Mouse (Mus musculus) hindbrain, embryonic 12.5 days (tissue): ENCODE results near the gene Aqp9. TPM values are rescaled to one million over a fixed set of nuclear protein-coding genes. Genes with fewer than 3 reads are reported as not detected.

Experiments used
- ATAC-seq: fragments of 200-750 bp; cut with Nextera tagmentation; 2 replicates; pipeline ENCODE4 v1.8.0; 2017; ENCODE audit warnings: moderate TSS enrichment; ENCODE audit not compliant: low FRiP score
- H3K27ac ChIP-seq: fragments of 300-500 bp; sonication (generic); 2 replicates; pipeline ENCODE4 v1.5.1; 2016; ENCODE audit warnings: mild to moderate bottlenecking
- H3K27me3 ChIP-seq: fragments of 300-500 bp; sonication (generic); 2 replicates; pipeline ENCODE4 v1.6.1; 2016; ENCODE audit warnings: mild to moderate bottlenecking
- H3K36me3 ChIP-seq: fragments of 300-500 bp; sonication (generic); 2 replicates; pipeline ENCODE4 v1.6.1; 2016; ENCODE audit warnings: mild to moderate bottlenecking
- H3K4me1 ChIP-seq: fragments of 300-500 bp; sonication (generic); 2 replicates; pipeline ENCODE4 v1.6.1; 2016
- H3K4me2 ChIP-seq: fragments of 300-500 bp; sonication (generic); replicated peaks from 2 replicates; pipeline ENCODE4 v1.6.1; 2016; ENCODE audit warnings: mild to moderate bottlenecking
- H3K4me3 ChIP-seq: fragments of 300-500 bp; sonication (generic); 2 replicates; pipeline ENCODE4 v1.5.1; 2016; ENCODE audit warnings: mild to moderate bottlenecking
- H3K9ac ChIP-seq: fragments of 300-500 bp; sonication (generic); 2 replicates; pipeline ENCODE4 v1.6.1; 2016; ENCODE audit warnings: mild to moderate bottlenecking, moderate library complexity
- H3K9me3 ChIP-seq: fragments of 300-500 bp; sonication (generic); replicated peaks from 2 replicates; pipeline ENCODE4 v1.6.1; 2016; ENCODE audit warnings: mild to moderate bottlenecking
- WGBS: fragments of 180-500 bp; shearing (Covaris S2); methylation state at CpG from one replicate; pipeline ENCODE4 v1.1.7; 2016; 5-methylcytosine and 5-hydroxymethylcytosine counted together
- polyA plus RNA-seq: library from polyadenylated mRNA; unstranded; fragments of >200 nt; fragmentation: Nextera tagmentation; extraction: Ambion mirVana; gene quantifications from 2 replicates; pipeline ENCODE4 v1.2.1, GENCODE M21; 2016

Gene Aqp9
- polyA plus RNA-seq, 1 experiment from 2014 or later, result not detected

DNA sequence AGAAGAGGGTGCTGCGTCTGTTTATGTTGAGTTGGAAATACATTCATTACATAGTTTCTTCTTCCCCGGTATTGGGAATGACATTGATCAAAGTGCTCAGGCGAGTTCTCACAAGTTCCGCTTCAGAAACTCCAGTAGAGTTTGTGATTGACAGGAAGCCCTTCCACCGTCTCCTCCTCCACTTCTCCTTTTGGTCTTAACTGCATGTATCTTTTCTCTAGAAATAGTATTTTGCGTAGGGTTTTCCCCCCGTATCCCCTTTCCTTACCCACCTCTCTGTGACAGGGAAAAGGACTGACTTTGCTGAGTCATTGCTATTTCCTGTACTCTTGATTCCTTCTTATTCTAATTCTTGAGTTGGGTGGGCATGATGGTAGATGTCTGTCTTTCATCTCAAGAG is 18.9 kb upstream of the Aqp9 start:
- Histone ChIP-seq H3K4me1 (no peaks in the 10 kb centered on the region), H3K36me3 (no peaks in the 10 kb centered on the region), H3K27me3 (no peaks in the 10 kb centered on the region), H3K4me2 (no peak overlapping the region), H3K9me3 (no peaks in the 10 kb centered on the region), H3K9ac (no peak overlapping the region), H3K27ac (no peak overlapping the region), H3K4me3 (no peak overlapping the region)
- no peak for ATAC-seq
- WGBS, result 91% methylated on average over 7 of the region's 7 CpGs

DNA sequence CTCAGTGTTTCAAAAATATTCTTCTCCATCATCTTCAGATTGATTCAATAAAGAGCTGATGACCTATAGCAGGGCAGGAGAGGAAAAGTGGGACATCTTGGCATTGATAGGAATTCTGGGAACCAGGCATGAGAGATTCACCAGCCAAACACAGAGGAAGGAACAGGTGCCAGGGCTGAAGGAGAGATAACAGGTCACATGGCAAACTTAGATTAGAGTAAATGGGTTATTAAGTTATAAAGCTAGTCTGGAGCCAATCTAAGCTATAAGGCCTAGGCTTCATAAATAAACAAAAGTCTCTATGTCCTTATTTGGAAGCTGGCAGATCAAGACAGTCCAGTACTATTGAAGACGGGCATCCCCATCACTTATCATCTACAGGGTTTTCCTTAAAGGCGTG is 17.3 kb upstream of the Aqp9 start:
- Histone ChIP-seq H3K9me3 (no peaks in the 10 kb centered on the region), H3K4me1 (no peaks in the 10 kb centered on the region), H3K4me3 (no peak overlapping the region), H3K4me2 (no peak overlapping the region), H3K36me3 (no peaks in the 10 kb centered on the region), H3K27me3 (no peaks in the 10 kb centered on the region), H3K27ac (no peak overlapping the region), H3K9ac (no peak overlapping the region)
- 96% methylated on average over 2 of the region's 2 CpGs for WGBS
- no peak for ATAC-seq

GRCm38 (mm10) chr9:71185285-71185684 is 16.8 kb upstream of the Aqp9 start:
- H3K9ac ChIP-seq, result no peak overlapping the region
- ATAC-seq, result no peak
- no peaks in the 10 kb centered on the region for H3K4me1 ChIP-seq

GRCm38 (mm10) chr9:71179964-71180700 is 11.7 kb upstream of the Aqp9 start:
- Histone ChIP-seq H3K27me3 (no peaks in the 10 kb centered on the region), H3K36me3 (no peaks in the 10 kb centered on the region), H3K27ac (no peak overlapping the region), H3K9ac (no peak overlapping the region), H3K4me3 (no peak overlapping the region), H3K9me3 (no peaks in the 10 kb centered on the region), H3K4me1 (no peaks in the 10 kb centered on the region), H3K4me2 (no peak overlapping the region)
- ATAC-seq, result no peak
- 75% methylated on average over 8 of the region's 8 CpGs for WGBS

More at GRCm38 (mm10) chr9:71185285-71185684, 16.8 kb upstream of the Aqp9 start:
- no peaks in the 10 kb centered on the region for H3K9me3 ChIP-seq
- H3K27ac ChIP-seq, result no peak overlapping the region
- no peaks in the 10 kb centered on the region for H3K27me3 ChIP-seq
- no peaks in the 10 kb centered on the region for H3K36me3 ChIP-seq
- no peak overlapping the region for H3K4me2 ChIP-seq
- no peak overlapping the region for H3K4me3 ChIP-seq

DNA sequence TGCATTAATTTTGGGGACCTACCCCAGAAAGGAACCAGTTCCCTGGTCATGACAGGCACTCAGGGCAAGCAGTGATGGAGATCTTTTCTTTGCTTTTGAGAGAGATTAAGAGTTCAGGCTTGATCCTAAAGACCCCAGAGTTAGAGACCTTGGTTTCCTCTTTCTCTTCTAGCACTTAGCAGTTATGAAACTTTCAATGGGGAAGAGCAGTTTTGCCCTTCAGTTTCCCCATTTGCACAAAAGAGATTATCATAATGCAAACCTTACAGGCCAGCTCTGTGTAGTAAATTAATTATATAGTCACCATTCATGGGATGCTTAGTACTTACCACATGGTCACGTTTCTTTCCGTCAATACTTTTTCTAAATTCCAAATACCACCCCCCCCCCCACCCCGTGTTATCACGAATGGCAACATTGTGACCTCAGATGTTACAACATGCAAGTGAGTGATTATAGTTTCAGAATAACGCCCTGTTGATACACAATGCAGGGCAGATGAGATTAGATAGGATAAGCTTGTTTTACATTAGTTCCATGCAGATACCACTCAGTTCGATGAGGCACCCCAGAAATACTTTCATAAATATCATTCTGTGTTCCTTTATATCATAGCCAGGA is 10.9 kb upstream of the Aqp9 start:
- WGBS, result 86% methylated on average over 6 of the region's 6 CpGs
- Histone ChIP-seq H3K36me3 (no peaks in the 10 kb centered on the region), H3K27ac (no peak overlapping the region), H3K4me1 (no peaks in the 10 kb centered on the region), H3K27me3 (no peaks in the 10 kb centered on the region), H3K4me2 (no peak overlapping the region), H3K4me3 (no peak overlapping the region), H3K9me3 (no peaks in the 10 kb centered on the region), H3K9ac (no peak overlapping the region)
- ATAC-seq, result no peak

DNA sequence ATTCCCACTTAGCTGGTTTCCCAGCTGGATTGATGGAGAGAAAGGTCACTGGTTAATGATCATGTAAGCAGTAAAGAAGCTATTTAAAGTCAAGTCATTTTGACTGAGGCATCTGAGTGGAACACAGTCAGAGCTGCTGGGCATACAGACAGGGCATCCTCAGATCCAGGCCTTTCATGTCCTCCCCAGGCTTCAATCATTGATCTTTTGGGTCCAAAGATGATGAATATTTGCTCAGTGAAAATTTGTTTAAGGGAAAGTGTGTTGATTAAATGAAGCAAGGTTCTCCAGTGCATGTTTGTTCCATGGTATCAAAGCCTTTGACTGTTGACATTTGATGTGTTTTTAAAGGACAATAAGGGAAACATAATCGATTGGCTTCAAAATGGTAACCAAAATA is 7.2 kb upstream of the Aqp9 start:
- Histone ChIP-seq H3K27ac (no peak overlapping the region), H3K9me3 (no peaks in the 10 kb centered on the region), H3K9ac (no peak overlapping the region), H3K4me1 (no peaks in the 10 kb centered on the region), H3K4me2 (no peak overlapping the region), H3K27me3 (no peaks in the 10 kb centered on the region), H3K4me3 (no peak overlapping the region), H3K36me3 (no peaks in the 10 kb centered on the region)
- no peak for ATAC-seq
- whole genome bisulfite sequencing, result 91% methylated on average over 1 of the region's 1 CpGs

DNA sequence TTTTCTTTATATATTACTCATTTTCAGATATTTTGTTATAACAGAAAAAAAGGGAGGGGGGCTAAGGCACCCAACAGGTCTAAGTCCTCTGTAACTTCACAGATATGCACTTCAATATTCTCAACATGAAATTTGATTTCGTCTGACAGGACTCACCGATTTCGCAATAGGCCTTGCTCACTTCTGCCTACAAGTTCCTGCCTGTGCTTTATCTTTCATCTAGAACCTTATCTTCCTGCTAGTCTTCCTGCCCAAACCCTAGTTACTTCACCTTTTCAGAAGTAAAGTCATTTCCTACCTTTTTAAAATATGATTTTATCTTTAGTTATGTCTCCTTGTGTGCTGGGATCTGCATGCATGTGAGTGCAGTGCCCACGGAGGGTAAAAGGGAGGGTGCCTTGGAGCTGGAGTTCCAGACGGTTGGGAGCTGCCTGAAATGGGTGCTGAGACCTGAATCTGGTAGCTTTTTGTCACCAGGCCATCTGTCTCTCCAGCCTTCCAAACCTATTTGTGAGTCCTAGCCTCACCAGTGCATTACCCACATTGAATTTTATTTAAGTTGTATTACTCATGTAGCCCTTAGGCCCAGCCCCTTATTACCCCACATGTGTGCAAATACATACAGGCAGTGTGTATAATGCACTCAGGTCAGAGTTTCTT is 6.0 kb upstream of the Aqp9 start:
- no peak overlapping the region for H3K9ac ChIP-seq
- no peaks in the 10 kb centered on the region for H3K4me1 ChIP-seq
- H3K4me2 ChIP-seq, result no peak overlapping the region
- WGBS, result 83% methylated on average over 5 of the region's 5 CpGs
- no peak overlapping the region for H3K27ac ChIP-seq
- no peaks in the 10 kb centered on the region for H3K27me3 ChIP-seq
- no peak for ATAC-seq
- H3K36me3 ChIP-seq, result no peaks in the 10 kb centered on the region
- H3K4me3 ChIP-seq, result no peak overlapping the region
- no peaks in the 10 kb centered on the region for H3K9me3 ChIP-seq

DNA sequence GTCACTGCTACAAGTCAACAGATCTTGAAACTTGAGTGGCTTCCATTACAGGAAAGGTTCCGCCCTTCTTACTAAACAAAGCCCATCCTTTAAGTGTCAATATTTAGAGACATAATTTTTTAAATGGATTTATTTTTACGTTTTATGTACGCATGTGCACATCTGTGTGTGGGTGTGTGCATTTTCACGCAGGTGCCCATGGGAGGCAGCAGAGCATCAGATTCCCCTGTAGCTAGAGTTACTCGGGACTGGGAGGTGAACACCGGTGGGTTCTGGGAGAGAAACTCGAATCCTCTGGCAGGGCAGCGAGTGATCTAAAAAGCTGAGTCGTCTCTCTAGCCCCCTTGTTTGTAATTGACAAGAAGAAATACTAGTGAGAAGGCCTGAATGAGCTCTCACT is 5.1 kb upstream of the Aqp9 start:
- no peak for ATAC-seq
- no peak overlapping the region for H3K4me2 ChIP-seq
- H3K27ac ChIP-seq, result no peak overlapping the region
- no peaks in the 10 kb centered on the region for H3K4me1 ChIP-seq
- H3K36me3 ChIP-seq, result no peaks in the 10 kb centered on the region
- no peak overlapping the region for H3K4me3 ChIP-seq
- WGBS, result 67% methylated on average over 9 of the region's 9 CpGs
- no peaks in the 10 kb centered on the region for H3K27me3 ChIP-seq
- no peak overlapping the region for H3K9ac ChIP-seq
- H3K9me3 ChIP-seq, result no peaks in the 10 kb centered on the region

DNA sequence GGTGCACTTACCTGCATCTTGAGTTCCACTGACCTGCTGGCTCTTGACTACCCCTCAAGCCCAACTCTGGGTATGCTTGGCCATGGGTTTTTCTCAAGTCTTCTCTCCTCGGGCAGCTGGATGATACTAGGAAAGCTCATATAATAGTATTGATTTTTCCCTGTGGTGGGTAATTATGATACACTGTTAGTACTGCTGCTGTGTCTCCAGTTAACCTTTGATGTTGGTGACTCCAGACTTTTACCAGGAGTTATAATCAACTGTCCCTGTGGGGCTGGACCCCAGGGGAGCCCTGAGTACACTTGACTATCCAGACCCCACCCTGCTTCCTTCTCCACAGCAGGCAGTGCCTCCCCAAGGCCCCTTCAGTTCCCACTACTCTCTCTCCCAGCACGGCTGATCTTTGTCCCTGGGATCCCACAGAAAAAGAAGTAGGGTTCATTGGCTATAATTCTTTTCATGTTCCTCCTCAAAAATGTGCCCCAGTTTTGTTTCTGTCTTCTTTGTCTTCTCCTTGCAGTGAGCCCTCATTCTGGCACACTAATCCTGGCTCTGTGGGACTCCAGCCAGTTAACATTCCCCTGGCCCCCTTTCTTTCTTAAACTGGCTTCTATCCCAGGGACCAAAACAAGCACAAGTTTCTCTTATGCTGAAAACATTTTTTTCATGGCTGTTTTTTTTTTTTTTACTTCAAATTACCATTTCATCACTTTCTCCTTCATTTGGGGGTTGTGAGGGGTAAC is 838 bp downstream of the Aqp9 start:
- H3K4me1 ChIP-seq, result no peaks in the 10 kb centered on the region
- no peak for ATAC-seq
- H3K27me3 ChIP-seq, result no peaks in the 10 kb centered on the region
- no peak overlapping the region for H3K27ac ChIP-seq
- H3K4me2 ChIP-seq, result no peak overlapping the region
- no peaks in the 10 kb centered on the region for H3K9me3 ChIP-seq
- H3K4me3 ChIP-seq, result no peak overlapping the region
- WGBS, result 41% methylated on average over 2 of the region's 2 CpGs
- H3K36me3 ChIP-seq, result no peaks in the 10 kb centered on the region
- no peak overlapping the region for H3K9ac ChIP-seq

DNA sequence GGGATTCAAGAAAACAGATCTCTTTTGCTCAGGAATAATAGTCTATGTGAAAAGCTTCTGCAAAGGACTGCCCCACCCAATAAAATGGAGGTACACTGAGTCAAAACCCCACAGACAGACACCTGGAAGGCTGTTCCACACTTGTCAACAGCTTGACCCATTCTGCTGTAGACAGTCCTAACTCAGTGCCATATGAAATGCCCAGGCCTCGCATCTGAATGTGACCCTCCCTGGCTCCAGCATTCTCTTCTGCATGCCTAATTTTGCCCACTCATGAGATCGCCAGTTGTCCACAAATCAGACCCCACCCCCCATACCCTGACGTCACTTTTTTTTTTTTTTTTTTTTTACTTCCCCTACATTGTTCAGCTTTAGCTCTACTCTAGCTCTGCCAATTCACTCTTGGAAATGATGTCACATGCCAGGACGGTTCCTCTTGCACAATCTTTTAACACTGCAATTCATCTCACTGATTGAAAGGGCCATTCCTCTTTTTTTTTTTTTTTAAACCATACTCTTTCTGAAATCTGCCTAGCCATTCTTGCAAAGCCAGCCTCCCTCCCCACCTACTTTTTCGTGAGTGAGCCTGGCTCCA is 1.5 kb downstream of the Aqp9 start:
- no peak overlapping the region for H3K4me2 ChIP-seq
- H3K36me3 ChIP-seq, result no peaks in the 10 kb centered on the region
- H3K27me3 ChIP-seq, result no peaks in the 10 kb centered on the region
- H3K4me1 ChIP-seq, result no peaks in the 10 kb centered on the region
- H3K27ac ChIP-seq, result no peak overlapping the region
- no peak overlapping the region for H3K9ac ChIP-seq
- 64% methylated on average over 5 of the region's 5 CpGs for WGBS
- H3K4me3 ChIP-seq, result no peak overlapping the region
- ATAC-seq, result no peak
- H3K9me3 ChIP-seq, result no peaks in the 10 kb centered on the region

- ATAC-seq, result no peak
- no peaks in the 10 kb centered on the region for H3K4me1 ChIP-seq
- no peak overlapping the region for H3K4me2 ChIP-seq
- no peak overlapping the region for H3K4me3 ChIP-seq
- no peaks in the 10 kb centered on the region for H3K9me3 ChIP-seq
- H3K27me3 ChIP-seq, result no peaks in the 10 kb centered on the region
- no peak overlapping the region for H3K27ac ChIP-seq
- 91% methylated on average over 5 of the region's 5 CpGs for WGBS
- H3K9ac ChIP-seq, result no peak overlapping the region
- H3K36me3 ChIP-seq, result no peaks in the 10 kb centered on the region
Observed at GRCm38 (mm10) chr9:71166019-71166705, 2.3 kb downstream of the Aqp9 start.

- no peak overlapping the region for H3K4me3 ChIP-seq
- no peaks in the 10 kb centered on the region for H3K36me3 ChIP-seq
- no peak overlapping the region for H3K9ac ChIP-seq
- no peak overlapping the region for H3K27ac ChIP-seq
- 85% methylated on average over 2 of the region's 2 CpGs for WGBS
- no peak for ATAC-seq
- H3K9me3 ChIP-seq, result no peaks in the 10 kb centered on the region
- H3K4me2 ChIP-seq, result no peak overlapping the region
- no peaks in the 10 kb centered on the region for H3K4me1 ChIP-seq
- H3K27me3 ChIP-seq, result no peaks in the 10 kb centered on the region
Observed at GRCm38 (mm10) chr9:71165510-71165909, 3.0 kb downstream of the Aqp9 start.
